Mouse (Mus musculus) embryonic fibroblast, embryonic 13.5 days (primary cell): ENCODE measurements around the gene Setd1b. TPM values are rescaled to one million over a fixed set of nuclear protein-coding genes. Genes with fewer than 3 reads are reported as not detected.

Experiments
- H3K27ac ChIP-seq: 2 replicates; pipeline ENCODE4 v1.5.1; 2012; ENCODE audit warnings: low read length, control low read depth, inconsistent platforms; ENCODE audit not compliant: insufficient read depth
- H3K4me1 ChIP-seq: 2 replicates; pipeline ENCODE4 v1.6.1; 2011; ENCODE audit warnings: low read length; ENCODE audit not compliant: control insufficient read depth, insufficient read depth
- H3K4me3 ChIP-seq: 2 replicates; pipeline ENCODE4 v1.5.1; 2011; ENCODE audit warnings: mild to moderate bottlenecking, control low read depth, low read length; ENCODE audit not compliant: insufficient read depth
- CTCF ChIP-seq: IDR thresholded peaks from 2 replicates; pipeline ENCODE4 v1.5.1; 2011; ENCODE audit warnings: mild to moderate bottlenecking, control low read depth, low read length, moderate library complexity, borderline replicate concordance; ENCODE audit not compliant: insufficient read depth
- POLR2A ChIP-seq: IDR thresholded peaks from 2 replicates; pipeline ENCODE4 v1.6.1; 2011; ENCODE audit warnings: low read depth, mild to moderate bottlenecking, control low read depth, low read length, moderate library complexity
- polyA plus RNA-seq: library from polyadenylated mRNA; stranded (reverse); fragments of >200 nt; gene quantifications from 2 replicates; pipeline ENCODE4 v1.2.4, GENCODE M21; 2011; ENCODE audit warnings: low read depth; ENCODE audit not compliant: missing spikeins, insufficient read length

Setd1b gene
- polyA plus RNA-seq, 1 experiment, result 15.1 TPM

DNA sequence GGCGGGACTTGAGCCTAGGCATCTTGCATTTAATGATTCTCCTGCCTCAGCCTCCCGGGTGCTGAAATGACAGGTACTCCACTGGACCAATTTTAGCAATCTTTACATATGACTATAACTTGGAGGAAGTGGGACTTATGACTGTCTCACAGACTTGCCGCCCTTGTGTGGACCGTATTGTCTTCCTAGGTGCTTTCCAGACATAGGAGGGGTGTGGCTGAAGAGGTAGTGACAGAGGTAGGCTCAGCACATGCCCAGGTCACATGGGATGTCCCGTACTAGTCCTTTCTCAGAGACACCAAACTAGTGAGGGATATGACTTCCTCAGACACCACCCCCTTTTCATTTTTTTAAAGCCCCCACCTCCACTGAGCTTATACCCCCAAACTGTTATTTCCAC lies 36.8 kb downstream of the Setd1b start:
- no peak for TF ChIP-seq CTCF
- TF ChIP-seq POLR2A, result no peak
- H3K4me1 ChIP-seq, result no peaks in the 10 kb centered on the region
- no peak overlapping the region for H3K4me3 ChIP-seq
- no peak overlapping the region for H3K27ac ChIP-seq

DNA sequence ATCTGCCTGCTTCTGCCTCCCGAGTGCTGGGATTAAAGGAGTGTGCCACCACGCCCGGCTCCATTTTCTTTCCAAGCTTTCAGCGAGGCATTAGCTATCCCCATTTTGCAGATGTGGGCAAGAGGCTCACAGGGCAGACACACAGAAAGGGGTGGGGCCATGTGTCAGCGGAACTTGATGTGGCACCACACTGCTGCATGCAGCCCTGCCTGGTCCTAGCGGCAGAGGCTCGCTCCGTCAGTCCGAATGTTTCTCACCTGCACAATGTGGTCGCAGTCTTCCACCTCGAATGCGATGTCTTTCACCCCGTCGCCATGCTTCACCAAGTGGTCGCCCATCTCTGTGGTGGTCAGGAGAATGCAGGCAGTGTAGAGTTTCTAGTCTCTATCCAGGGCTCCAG lies 38.4 kb downstream of the Setd1b start:
- H3K4me3 ChIP-seq, result no peak overlapping the region
- TF ChIP-seq POLR2A (no peak), CTCF (no peak)
- no peaks in the 10 kb centered on the region for H3K4me1 ChIP-seq
- no peak overlapping the region for H3K27ac ChIP-seq

DNA sequence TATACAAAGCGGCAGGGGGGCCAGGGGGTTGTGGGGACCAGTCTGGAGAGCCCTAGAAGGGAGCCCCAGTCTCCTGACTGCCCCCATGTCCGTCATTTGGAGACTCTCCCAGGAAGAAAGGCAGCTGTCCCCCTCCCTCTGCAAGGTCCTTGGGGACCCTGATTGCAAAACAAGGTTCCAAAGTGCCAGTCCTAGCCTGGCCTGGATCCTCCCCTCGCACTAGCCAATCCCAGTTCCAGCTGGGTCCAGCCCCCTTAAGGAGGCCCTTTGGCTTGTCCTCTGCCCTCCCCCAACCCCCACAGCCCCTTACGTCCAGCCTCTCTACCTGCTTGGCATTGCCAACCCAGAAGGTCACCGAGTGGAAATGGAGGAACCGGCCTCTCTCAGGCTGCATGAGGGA lies 39.5 kb downstream of the Setd1b start:
- Histone ChIP-seq H3K4me1 (no peaks in the 10 kb centered on the region), H3K4me3 (no peak overlapping the region), H3K27ac (no peak overlapping the region)
- TF ChIP-seq POLR2A (no peak), CTCF (no peak)

DNA sequence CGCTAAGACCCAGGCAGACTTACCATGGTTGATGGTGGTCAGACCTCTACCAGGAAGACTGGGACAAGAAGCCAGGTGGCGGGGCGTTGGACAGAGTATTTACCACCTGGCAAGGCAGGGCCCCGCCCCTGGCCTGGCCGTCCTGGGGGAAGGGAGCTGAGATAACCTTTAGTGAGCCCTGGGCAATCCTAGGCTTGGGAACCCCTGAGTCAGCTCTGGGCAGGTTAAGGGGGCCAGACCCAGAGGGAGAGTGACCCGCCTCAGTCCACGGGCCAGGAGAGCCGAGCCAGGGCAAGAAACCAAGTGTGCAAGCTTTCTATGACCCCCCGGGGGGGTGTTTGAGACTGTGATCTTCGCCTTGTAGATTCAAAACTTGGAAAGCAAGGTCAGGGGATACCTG lies 40.7 kb downstream of the Setd1b start, which contains the start of gene Hpd:
Gene Hpd (minus strand): TSS at position 77 of the 400 bp plus-strand sequence.
- TF ChIP-seq CTCF (no peak), POLR2A (no peak)
- Histone ChIP-seq H3K4me3 (no peak within 1 kb of the TSS), H3K27ac (no peak within 1 kb of the TSS), H3K4me1 (no peaks in the 10 kb centered on the region)

DNA sequence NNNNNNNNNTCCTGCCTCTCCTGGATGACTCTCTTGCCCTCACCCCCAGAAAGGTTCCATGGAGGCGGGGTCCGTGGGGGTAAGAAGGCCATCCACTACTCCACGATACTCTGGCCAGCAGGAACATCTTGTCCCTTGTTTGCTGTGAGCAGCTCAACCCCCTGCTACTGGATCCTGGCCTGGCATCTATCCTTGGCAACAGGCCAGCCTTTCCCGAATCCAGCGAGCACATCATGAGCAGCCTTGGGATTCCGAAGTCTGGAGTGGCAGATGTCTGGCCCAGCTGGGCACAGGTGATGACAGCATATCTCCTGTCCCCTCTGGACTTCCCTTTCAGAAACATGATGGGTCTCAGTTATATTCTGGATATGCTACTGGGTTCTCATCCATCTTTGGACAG lies 44.0 kb downstream of the Setd1b start:
- no peak overlapping the region for H3K27ac ChIP-seq
- TF ChIP-seq CTCF, result no peak
- no peak for TF ChIP-seq POLR2A
- H3K4me1 ChIP-seq, result no peaks in the 10 kb centered on the region
- H3K4me3 ChIP-seq, result no peak overlapping the region

DNA sequence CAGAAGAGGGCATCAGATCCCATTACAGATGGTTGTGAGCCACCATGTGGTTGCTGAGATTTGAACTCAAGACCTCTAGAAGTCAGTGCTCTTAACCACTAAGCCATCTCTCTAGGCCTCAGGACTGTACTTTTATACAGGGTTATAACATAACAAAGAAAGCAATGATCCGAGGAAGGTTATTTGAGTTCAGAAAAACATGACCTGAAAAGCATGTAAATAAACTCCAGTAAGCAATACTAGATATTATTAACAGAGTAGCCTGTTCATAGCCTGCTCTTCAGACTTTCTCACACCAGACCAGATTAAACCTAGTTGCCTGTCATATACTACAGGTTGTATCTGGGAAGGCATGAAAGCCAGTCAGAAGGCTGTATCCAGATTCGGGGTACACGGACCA lies 45.3 kb downstream of the Setd1b start:
- Histone ChIP-seq H3K4me3 (no peak overlapping the region), H3K27ac (no peak overlapping the region), H3K4me1 (no peaks in the 10 kb centered on the region)
- no peak for TF ChIP-seq POLR2A
- no peak for TF ChIP-seq CTCF

DNA sequence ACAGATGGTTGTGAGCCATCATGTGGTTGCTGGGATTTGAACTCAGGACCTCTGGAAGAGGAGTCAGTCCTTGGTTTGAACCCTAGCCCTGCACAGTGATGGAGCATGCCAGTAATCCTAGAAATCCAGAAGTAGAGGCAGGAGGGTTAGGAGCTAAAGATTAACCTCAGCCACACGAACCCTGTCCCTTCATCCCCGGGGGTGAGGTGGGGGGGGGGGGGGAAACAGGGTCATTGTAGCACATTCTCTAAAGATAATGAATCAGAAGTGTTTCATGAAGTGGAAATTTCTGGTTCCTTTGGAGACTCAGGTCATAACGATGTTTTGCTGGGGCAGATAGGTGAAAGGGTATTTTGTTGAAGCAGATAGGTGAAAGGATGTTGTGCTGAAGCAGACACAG lies 48.9 kb downstream of the Setd1b start:
- H3K4me3 ChIP-seq, result no peak overlapping the region
- no peaks in the 10 kb centered on the region for H3K4me1 ChIP-seq
- no peak overlapping the region for H3K27ac ChIP-seq
- no peak for TF ChIP-seq POLR2A
- no peak for TF ChIP-seq CTCF

DNA sequence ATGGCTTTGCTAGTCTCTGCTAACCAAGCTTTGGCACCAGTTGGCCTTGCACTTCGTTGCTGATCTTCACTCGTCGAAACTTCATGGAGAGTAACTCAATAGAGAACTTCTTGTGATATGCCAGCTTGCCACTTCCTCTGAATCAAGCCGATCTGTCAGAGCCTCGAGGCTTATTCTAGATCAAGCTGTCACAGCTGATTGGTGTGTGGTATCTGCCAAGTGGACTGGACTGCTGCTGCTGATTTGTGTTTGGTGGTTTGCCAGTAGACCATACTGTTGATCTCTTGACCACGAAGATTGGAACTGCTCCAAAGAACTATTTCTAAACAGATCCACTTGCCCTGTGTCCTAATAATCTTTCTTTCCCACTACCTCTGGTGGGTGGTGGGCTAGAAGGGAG lies 49.4 kb downstream of the Setd1b start:
- TF ChIP-seq POLR2A, result no peak
- no peak for TF ChIP-seq CTCF

DNA sequence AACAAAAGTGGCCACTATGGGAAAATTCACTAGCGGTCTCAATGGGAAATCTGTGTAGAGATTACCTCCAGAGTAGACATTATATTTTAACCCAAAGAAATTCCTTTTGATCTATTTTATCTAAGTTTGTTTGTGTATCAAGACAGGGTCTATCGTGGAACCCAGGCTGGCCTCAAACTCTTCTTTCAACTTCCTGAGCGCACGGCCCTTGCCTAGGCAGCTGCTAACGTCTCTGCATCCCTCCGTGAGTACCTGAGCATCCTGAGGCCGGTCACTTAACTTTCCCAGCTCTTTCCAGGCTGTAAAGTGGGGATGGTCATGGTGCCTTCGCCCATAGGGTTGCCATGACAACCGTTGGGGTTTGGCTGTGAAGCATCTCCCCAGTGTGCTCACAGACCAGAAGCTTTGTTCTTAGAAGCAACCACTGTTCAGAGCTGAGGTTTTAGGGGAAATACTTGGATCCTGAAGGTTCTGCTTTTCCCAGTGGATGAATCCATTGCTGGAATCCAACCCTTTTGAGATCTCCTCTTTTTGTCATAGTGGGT lies 50.7 kb downstream of the Setd1b start:
- H3K4me1 ChIP-seq, result no peaks in the 10 kb centered on the region
- H3K27ac ChIP-seq, result no peak overlapping the region
- no peak for TF ChIP-seq CTCF
- no peak for TF ChIP-seq POLR2A
- no peak overlapping the region for H3K4me3 ChIP-seq

More for the DNA sequence above, 49.4 kb downstream of the Setd1b start:
- no peaks in the 10 kb centered on the region for H3K4me1 ChIP-seq
- H3K27ac ChIP-seq, result no peak overlapping the region
- H3K4me3 ChIP-seq, result no peak overlapping the region

DNA sequence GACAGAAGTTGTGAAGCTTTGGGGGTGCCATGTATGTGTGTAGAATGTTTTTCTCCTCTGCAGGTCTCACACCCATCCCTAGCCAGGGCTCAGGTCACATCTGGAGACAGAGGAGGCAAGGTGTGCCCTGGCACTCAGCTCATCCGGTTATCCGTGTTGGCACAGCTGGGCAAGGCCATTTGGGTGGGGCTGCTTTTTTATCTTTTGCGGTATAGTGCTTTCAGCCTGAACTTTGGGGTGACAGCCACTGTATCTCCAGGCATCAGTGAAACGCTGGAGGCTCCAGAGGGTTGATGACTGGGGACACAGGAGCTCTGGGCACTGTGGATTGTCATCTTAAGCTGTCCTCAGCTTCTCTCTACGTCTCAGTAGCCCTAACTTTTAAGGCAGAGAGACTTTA lies 51.4 kb downstream of the Setd1b start:
- no peaks in the 10 kb centered on the region for H3K4me1 ChIP-seq
- no peak overlapping the region for H3K4me3 ChIP-seq
- no peak overlapping the region for H3K27ac ChIP-seq
- TF ChIP-seq CTCF, result no peak
- no peak for TF ChIP-seq POLR2A

DNA sequence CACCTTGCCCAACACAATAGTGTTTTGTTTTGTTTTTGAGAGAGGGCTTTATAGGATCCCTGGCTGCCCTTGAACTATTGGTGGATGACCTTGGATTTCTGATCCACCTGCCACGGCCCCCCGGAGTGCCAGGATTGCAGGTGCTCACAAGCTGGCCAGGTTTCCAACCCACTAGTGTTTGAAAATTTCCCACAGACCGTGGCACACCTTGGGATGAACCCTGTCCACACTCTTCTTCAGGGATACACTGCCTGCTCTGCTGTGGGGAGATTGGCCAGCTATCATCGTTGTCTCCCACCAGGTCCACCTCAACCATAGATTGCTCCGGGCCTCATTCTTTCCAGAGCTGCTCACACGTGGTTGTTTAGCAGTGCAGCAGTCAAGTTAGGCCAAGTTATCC lies 52.9 kb downstream of the Setd1b start:
- Histone ChIP-seq H3K4me1 (no peaks in the 10 kb centered on the region), H3K27ac (no peak overlapping the region), H3K4me3 (no peak overlapping the region)
- no peak for TF ChIP-seq CTCF
